Mouse (Mus musculus) NIH3T3 (cell line): ENCODE data around the gene Rbm28.
A peak's percentile ranks its signal among the peaks of the same experiment; 100 is the strongest.

Experiments
- DNase-seq: peaks from one replicate; pipeline ENCODE4 v3.0.0-alpha.2; 2012; ENCODE audit warnings: low read depth

The Rbm28 gene

DNA sequence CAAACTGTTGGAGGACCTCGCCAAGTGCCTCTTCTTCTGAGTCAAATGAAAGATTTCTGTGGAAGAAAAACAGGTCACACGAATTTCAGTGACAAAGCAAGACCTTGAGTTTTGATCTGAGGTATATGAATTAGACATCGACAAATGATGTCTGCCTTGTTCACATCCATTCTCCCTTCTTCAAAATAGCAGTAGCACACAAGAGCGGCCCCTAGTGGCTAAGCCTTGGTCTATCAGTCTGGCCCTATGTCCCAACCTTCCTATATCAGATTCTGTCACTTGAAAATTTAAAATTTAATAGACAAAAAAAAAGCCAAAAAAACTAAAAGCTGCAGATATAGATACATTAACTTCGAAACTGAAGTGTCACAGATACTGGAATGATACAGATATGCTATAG is 21.2 kb downstream of the Rbm28 start:
- peak; percentile 82 for DNase-seq

DNA sequence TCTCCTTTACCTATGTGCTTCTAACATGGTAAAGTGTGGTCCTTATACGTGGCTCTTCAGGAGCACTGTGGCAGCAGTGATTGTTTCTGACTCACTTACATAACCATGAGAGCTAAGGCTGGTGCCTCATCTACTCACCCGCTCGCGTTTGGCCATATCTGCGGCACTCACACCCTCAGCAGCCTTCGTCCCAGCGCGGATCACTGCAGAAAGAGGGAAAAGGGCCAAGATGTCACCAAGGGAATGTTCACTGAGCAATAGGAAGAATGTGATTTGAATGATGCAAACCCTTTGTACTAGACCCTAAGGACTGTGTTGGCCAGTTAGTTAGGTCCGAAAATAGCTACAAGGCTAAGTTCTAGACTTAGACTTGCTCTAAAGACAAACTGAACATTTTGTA is 27.4 kb downstream of the Rbm28 start:
- no peak for DNase-seq

DNA sequence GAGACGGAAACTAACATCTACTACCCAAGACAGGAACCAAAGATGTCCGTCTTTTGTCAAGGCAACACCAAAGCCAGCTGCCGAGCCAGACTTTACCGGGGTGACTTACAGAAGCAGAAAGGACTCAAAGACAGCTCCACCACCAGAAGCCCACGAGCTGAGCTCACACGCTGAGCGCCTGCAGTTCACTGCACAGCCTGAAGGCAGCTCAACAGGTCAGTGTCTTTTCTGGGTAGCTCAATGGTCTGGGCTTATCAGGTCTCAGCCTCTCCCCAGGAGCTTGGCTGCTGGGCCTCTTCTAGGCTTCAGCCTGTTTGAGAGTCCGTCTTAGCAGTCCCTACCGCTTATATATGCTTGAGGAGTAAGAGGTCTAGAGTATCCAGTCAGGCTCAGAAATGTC is 31.7 kb downstream of the Rbm28 start:
- no peak for DNase-seq

DNA sequence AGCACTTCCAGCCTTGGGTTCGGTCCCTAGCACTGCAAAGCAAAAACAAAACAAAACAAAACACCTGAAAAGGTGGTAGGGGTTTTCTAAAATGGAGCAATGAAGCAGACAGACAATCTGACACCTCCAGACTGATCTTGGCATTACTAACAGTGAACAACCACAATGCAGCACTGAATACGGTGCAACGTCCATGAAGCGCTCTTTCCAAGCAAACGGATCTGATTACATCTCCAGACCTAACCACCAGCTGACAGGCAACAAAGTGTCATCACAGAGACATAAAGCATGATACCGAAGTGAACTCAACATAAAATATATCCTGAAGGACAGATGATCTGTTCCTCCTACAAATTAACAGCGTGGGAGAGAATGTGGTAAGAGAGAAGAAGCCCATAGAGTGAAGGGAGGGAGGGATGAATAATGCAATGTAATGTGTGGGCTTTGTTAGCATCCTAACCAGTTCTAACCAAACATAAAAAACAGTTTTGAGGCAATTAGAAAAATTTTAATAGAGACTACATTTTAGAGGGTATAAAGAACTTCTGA is 37.9 kb downstream of the Rbm28 start:
- DNase-seq: no peak

DNA sequence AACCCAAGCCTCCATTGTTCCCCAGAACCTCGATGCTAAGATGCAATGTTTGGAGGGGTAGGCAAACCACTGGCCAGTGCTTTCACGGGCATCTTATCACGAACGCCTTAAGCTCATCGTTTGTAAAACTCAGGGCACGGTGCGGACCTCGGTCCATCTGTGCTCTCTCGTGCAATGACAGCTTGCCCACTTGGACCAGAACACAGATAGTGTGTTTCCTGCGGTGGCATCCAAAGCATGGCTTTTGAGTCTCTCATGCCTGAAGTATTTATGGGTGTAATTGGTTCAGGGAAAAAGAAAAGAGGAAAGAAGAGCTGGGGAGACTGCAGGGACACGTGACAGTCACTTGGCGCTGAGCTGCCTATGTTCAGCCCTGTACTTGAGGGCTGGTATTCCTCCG is 44.8 kb downstream of the Rbm28 start:
- no peak for DNase-seq

DNA sequence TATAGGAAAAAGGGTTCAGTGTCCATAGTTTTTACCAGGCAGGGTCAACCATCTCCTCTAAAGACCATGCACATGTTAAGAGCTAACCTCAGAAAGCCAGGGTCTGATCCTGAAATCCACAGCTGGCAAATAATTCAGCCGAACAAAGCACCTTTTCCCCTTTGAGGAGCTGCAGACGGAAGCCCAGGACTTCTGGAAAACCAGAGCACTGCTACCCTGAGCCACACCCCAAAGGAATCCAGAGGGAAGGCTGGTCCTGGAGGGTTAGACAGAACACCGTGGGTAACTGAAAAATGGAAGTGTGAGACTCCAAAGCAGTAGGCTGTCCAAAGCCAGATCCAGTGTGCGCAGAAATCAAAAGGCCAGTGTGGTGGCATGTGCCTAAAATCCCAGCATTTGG is 45.8 kb downstream of the Rbm28 start:
- DNase-seq: no peak

DNA sequence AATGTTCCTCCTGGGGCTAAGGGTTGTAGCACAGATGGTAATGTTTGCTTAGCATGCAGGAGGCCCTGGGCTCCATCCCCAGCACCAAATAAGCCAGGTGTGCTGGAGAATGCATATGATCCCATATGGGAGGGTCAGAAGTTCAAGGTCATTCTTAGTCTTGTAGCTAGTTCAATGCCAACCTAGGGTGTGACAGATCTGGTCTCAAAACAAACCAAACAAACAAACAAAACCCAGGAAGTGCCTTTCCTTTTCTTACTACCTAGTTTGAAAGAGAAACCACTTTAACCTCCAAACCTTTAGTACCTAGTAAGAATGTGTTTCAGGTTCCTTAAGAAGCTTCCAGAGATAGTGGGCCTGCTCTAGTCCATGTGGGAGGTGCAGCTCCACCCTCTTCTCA is 46.6 kb downstream of the Rbm28 start:
- no peak for DNase-seq

DNA sequence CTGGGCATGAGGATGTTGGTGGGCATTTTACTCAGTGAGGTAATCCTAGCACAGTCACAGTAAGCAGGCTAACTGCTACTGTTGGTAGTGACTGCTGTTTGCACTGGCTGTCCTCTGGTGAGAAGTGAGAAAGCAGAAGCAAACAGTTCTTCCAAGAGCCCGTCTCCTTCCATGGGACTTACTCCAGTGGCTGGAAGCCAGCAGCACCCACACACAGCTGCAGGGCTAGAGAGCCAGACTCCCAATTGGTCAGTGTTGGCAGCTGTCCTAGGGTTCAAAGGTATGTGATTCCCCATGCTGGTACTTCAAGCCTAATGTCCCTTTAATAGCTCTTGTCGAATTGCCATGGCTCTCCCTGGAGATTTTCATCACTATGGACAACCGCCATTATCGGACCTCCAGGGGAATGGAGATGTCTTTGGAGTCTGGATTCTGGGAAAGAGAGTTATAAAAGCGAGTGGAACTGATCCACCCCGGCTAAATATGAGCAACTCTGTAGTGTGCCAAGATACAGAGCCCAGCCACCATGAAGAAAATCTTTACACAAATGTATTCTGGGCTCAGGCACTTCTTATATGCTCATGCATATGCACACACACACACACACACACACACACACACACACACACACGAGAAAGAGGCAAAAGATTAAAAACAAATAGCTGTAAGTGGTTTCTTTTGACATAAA is 47.2 kb downstream of the Rbm28 start:
- peak; percentile 74 for DNase-seq

DNA sequence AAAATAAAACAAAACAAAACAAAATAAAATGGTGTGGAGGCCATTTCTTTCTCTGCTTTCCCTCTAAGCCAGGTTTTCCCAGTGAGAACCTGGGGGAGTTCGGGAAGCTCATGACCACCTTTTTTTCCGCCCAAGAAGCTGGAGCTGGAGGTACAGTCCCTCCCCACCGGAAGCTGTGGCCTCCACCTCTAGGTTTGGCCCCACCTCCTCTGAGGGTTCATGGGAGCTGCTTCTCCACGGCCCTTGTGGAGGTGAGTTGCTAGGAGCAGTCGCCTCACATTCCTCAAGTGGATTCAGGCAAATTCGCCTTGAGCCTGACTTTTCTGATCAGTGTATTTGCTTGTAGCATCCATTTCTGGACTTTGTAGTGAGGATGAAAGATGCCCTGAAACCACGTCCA is 49.0 kb downstream of the Rbm28 start:
- DNase-seq: no peak

DNA sequence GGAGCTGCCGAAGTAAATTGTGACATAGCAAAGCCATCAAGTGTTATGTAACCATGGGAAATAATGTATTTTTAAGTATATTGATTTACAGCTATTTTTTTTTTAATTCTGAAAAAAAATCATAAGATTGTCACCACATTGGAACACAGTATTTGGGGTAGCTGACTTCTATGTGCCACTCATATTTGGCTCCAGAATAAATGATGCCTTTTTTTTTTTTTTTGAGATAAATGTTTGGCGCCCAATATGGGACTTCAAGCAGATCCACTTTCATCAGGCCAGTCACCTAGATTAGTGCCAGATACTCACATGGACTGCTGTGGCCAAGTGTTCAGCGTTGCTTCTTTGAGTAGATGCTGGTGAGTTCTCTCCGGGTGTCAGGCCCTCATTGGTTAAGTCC is 53.3 kb downstream of the Rbm28 start:
- DNase-seq: no peak

DNA sequence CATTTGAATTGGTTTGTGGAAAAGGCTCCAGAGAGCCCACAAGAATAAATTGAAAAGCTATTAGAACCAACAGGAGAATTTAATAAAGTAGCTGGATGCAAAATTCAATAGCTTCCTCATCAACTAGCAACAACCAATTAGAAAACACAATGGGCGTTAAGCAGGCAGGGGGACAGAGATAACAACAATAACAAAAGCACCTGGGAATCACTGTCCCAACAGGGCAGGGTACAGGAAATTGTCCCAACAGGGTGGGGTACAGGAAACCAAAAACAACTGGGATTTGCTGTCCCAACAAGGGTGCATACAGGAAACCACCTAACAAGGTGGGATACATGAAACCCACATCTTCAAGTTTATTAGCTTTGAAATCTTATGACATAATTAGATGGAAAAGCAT is 56.4 kb downstream of the Rbm28 start:
- no peak for DNase-seq

DNA sequence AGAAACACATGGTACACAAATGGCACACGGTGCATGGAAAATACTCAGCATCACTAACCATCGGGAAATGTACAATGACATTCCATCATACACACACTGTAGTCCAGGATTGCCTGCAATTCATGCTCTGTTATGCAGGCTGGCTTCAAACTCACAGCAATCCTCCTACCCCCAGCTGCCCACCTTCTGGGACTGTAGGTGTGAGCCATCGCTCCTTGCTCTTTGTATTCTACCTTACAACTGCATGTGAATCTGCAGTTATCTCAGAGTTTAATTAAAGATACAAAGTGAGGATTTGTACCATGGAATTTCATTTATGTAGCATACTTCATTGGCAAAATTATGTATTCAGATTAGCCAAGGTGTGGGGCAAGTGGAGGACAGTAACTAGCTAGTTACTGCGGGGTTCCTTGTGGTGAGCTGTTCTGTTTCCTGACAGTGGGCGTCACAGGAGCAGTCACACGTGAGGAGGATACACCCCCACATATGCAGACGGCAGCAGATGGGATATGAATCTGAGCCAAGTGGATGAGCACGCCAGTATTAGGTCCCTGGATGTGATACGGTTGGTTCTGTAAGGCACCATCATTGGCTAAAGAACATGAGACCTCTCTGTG is 63.5 kb downstream of the Rbm28 start:
- no peak for DNase-seq

DNA sequence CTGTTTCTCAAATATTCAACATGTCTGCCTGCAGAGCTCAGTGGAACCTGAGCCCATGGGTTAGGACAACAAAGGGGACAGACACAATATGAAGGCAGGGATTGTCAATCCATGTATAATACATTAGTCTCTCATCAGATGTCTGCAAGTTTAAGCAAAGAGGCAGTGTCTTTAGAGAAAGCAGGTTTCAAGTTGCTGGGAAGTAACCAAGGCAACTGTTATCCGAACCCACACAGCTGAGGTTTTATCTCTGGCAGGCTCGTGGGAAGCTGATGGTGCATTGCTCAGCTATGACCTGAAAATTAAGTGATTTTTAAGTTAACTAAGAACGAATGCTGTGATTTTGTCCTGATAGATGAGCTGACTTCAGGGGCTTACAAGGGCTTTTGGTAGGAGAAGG is 64.4 kb downstream of the Rbm28 start:
- no peak for DNase-seq

DNA sequence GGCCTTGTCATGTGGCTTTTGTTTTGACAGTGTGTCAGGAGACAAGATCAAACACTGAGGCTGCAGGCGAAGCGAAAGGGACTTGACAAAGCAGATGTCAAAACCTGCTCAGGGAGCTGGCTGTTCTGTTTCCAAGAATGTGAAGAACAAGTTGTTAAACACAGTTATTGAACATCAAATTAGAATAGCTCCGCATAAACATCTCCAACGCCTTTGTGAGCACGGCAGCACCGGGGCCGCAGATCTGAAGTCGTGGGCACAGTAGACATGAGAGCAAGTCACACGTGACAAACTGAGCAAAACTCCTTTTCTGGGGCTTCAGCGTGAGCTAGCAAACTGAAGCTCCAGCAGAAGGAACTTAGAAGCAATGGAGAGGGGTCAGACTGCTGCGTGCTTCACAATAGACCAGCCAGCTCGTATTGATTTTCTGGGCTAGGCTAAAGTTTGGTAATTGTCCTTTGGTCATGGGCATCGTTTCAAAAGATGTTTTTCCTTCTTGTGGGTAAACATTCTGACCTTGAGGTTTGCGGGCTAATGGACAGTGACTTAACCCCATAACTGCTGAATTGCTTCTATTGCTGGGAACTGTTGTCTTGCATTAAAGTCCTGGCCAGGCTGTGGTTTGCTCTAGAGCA is 65.2 kb downstream of the Rbm28 start:
- DNase-seq: no peak

DNA sequence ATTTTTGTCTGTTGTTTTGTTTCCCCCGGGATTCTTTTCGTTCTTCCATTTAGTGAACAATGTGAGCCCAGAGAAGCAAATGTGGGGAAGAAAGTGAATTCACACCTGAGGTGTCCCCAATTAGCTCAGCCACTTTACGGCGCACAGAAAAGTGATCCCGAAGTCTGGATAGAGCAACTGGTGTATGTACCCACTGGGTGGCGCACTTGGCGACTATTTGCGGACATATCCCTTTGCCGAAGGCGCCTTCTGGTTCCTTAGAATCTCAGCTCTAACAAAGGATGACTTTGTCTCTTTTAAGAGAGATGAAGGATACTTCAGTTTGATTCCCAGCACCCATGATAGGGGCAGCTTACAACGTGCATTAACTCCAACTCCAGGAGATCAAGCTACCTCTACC is 71.9 kb downstream of the Rbm28 start:
- DNase-seq: no peak

DNA sequence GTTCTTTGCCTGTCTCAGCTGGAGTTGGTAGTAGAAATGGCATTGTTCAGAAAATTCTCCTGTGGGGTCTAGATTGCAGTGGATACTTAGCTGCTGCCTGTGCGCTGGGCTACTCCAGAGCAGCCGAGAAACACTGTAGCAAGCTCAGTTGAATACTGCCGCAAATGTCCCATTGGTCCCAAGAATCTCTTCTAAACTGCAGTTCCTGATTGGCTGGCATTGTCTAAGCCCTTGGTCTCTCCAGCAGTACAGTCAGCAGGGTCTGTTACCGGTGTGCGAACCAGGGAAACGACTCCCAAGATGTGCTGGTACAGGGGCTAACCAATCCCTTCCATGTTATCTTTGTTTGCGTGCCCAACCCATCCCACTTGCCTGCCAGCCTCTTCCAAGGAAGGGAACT is 72.6 kb downstream of the Rbm28 start:
- DNase-seq: no peak

DNA sequence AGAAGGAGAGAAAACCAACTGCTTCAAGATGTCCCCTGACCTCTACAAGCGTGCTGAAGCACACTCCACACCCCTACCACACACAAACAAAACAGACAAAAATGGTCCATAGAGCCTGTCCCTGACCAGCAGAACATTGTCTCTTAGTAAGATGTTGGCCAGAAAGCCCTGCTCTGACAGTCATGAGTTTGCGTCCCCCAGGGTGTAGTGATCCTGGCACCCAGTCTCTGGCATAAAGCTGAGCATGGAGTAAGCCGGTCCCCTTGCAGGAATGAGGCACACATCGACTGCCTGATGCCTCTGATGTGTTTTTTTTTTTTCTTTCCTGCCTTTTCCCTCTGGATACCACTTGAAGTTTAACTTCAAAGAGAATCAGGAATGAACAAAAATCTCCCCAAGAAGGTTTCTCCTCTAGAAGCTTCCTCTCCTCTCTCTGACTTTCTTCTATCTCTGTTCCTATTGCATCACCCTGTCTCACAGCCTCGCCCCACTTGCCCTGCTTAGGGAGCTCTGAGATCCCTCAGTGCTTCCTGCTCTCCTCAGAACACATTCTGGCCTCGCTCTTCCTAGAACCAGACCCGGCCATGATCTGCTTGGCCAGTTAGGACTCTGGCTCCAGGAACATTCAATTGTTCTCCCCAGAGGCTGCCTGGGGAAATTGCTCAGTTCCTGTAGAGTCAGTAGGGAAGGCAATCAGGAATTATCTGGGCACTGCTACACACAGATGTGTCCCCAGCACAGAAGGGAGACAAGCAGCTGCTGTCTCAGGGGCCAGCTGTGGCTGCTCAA is 76.7 kb downstream of the Rbm28 start:
- peak; percentile 18 for DNase-seq

DNA sequence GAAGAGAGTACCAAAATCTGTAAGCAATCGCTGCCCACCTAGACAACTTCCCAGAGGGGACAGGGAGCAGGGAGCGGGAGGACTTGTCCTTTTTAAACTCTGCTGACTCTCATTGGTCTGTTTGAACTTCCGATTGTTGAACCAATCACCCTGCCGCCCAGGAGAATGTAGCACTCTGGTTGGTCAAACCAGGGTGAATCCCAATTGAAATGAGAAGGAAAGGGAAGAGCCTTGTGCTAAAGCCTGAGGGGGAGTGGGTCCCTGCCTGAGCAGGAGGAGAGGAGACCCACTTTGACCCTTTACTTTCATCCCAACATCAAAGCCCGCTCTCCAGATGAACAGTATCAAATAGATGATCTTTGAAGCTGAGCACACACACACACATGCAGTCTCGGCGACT is 80.4 kb downstream of the Rbm28 start:
- no peak for DNase-seq

DNA sequence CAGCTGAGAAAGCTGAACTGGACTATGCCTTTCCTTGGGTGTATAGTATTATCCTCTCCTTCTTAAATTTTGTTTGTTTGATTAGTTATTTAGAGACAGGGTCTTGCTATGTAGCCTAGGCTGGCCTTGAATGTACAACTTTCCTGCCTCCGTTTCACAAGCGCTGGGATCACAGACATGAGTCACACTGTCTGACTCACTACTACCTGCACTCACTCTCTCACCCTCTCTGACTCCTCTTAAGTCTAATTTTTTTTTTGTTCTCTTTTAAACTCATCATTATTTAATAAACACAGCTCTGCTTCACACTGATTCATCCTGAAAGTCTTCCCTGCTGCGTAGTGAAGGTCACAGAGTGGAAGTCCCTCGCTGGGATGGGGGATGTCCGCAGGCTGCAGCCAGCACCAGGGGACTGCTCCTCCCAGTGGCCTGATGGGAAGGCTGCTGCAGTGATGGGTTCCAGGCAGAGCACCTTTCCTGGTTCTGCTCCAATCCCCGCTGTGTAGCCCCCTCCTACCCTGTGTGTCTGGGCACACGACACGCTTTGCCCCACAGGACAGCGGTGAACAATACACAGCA is 81.9 kb downstream of the Rbm28 start:
- DNase-seq: peak; percentile 45

DNA sequence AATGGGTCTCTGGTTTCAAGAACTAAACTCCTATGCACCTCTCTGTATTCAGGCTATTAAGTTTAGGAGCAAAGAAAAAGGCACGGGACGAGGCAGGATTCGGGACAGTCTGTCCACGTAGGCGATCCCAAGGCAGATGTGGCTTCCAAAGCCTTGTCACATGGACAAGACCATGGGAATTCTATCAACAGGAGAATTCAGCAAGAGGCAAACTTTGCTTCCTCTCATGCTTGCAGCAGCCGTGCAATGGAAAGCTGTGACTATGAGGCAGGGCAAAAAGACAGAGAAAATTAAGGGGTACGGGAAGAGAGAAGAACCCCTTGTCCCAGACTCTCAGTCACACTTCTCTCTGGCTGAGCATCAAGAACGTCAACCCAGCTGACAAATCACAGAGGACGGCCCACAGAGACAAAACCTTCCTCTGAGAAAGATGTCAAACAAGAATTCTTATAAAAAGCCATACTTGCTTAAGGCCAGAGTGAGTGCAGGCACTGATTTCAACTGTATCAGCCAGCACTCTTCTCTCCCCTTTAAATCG is 82.9 kb downstream of the Rbm28 start:
- DNase-seq: no peak

DNA sequence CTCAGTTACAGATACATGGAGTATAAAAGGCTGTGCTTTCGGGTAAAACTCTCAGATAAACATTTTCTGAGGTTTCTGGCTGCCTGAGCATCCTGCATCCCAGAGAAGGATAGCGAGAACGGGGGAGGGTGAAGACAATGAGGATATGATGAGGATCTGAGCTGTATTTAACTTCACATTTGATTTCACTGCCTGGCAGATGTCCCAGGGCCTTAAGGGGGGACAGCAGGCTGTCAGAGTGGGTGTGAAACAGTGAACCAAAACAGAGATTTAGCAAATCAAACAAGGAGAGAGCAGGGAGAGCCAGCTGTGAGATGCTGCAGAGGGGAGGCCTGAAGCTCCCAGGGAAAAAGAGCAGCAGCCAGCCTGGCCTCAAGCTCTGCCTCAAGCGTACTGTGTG is 85.5 kb downstream of the Rbm28 start:
- no peak for DNase-seq

DNA sequence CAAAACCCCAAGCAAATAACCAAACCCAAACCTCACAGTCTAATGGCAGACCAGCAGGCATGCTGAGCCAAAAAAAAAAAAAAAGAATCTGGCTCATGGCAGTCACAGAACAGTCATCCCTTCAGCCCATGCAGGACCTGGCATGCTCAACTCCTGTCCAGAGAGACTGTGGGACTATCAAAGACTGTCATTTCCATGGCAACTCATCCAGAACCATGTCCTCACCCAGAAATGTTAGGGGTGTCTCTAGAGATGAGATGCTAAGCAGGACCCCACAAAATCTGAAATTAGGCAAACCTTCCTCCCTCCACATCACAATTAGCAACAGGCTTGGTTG is 90.7 kb downstream of the Rbm28 start:
- no peak for DNase-seq
